Mouse (Mus musculus) heart, embryonic 14.5 days (tissue): ENCODE results near the gene Tmem39b. TPM values are rescaled to one million over a fixed set of nuclear protein-coding genes. Genes with fewer than 3 reads are reported as not detected.

Source experiments
- ATAC-seq: fragments of 200-750 bp; cut with Nextera tagmentation; 2 replicates; pipeline ENCODE4 v1.8.0; 2017; ENCODE audit warnings: low read depth, moderate TSS enrichment; ENCODE audit not compliant: insufficient number of reproducible peaks, insufficient read depth, low FRiP score
- H3K27ac ChIP-seq, 2 experiments: fragments of 200-500 bp in 1 of 2; fragments of 300-500 bp in 1 of 2; sonication (generic) in 1 of 2; replicated peaks in 1 of 2; 2 replicates each; pipeline ENCODE4 v1.5.1; 2012 to 2014; ENCODE audit warnings: low read depth in 2 of 2, low read length in 2 of 2, control low read depth in 1 of 2, mild to moderate bottlenecking in 1 of 2, mixed read lengths in 1 of 2; ENCODE audit not compliant: control insufficient read depth in 1 of 2, insufficient read depth in 1 of 2
- H3K27me3 ChIP-seq: fragments of 300-500 bp; sonication (generic); 2 replicates; pipeline ENCODE4 v1.6.1; 2014; ENCODE audit warnings: mild to moderate bottlenecking, low read length, control low read depth; ENCODE audit not compliant: control insufficient read depth, insufficient read depth
- H3K36me3 ChIP-seq: fragments of 300-500 bp; sonication (generic); 2 replicates; pipeline ENCODE4 v1.6.1; 2014; ENCODE audit warnings: mild to moderate bottlenecking, control low read depth, low read length, mixed read lengths; ENCODE audit not compliant: control insufficient read depth, insufficient read depth
- H3K4me1 ChIP-seq, 2 experiments: fragments of 200-500 bp in 1 of 2; fragments of 300-500 bp in 1 of 2; sonication (generic) in 1 of 2; 2 replicates each; pipeline ENCODE4 v1.6.1; 2012 to 2014; ENCODE audit warnings: low read length in 2 of 2, control low read depth in 1 of 2, mixed read lengths in 1 of 2; ENCODE audit not compliant: control insufficient read depth in 2 of 2, insufficient read depth in 2 of 2
- H3K4me2 ChIP-seq: fragments of 300-500 bp; sonication (generic); 2 replicates; pipeline ENCODE4 v1.6.1; 2014; ENCODE audit warnings: mild to moderate bottlenecking, low read length
- H3K4me3 ChIP-seq, 2 experiments: fragments of 200-500 bp in 1 of 2; fragments of 300-500 bp in 1 of 2; sonication (generic) in 1 of 2; 2 replicates each; pipeline ENCODE4 v1.5.1; 2012 to 2014; ENCODE audit warnings: low read length in 2 of 2, mild to moderate bottlenecking in 2 of 2, control low read depth in 1 of 2, low read depth in 1 of 2, moderate library complexity in 1 of 2; ENCODE audit not compliant: control insufficient read depth in 1 of 2, insufficient read depth in 1 of 2
- H3K9ac ChIP-seq: fragments of 300-500 bp; sonication (generic); 2 replicates; pipeline ENCODE4 v1.6.1; 2014; ENCODE audit warnings: mild to moderate bottlenecking, low read length
- H3K9me3 ChIP-seq: fragments of 300-500 bp; sonication (generic); 2 replicates; pipeline ENCODE4 v1.6.1; 2016; ENCODE audit warnings: low read length, control low read depth; ENCODE audit not compliant: control insufficient read depth
- WGBS: fragments of 180-500 bp; shearing (Covaris S2); extraction: QIAGEN DNeasy Blood & Tissue Kit; methylation state at CpG from one replicate; pipeline ENCODE4 v1.1.7; 2014; 5-methylcytosine and 5-hydroxymethylcytosine counted together
- polyA plus RNA-seq: library from polyadenylated mRNA; unstranded; fragments of >200 nt; fragmentation: Nextera tagmentation; extraction: Ambion mirVana; gene quantifications from 2 replicates; pipeline ENCODE4 v1.2.1, GENCODE M21; 2014

Gene Tmem39b
- polyA plus RNA-seq, result 7.1 and 13.4 TPM in 2 replicates

- Histone ChIP-seq H3K4me1 (peaks cover 2 to 8% of the 10 kb centered on the region in 2 experiments; a peak in 3 of 4 replicates), H3K4me3 (peak within 1 kb of the TSS; percentile 72 to 79), H3K4me2 (peak within 1 kb of the TSS; percentile 79), H3K9ac (peak within 1 kb of the TSS; percentile 84), H3K9me3 (no peaks in the 10 kb centered on the region), H3K27ac (peak within 1 kb of the TSS; percentile 83), H3K36me3 (peaks cover 29% of the 10 kb centered on the region), H3K27me3 (no peaks in the 10 kb centered on the region)
- 1% methylated on average over 57 of the region's 57 CpGs for WGBS
- peak; percentile 88 for ATAC-seq
Observed at GRCm38 (mm10) chr4:129696158-129696985, at the start of gene Tmem39b. Tmem39b (minus strand) TSS chr4:129696838.

- H3K4me2 ChIP-seq, result no peak overlapping the region
- WGBS, result 85% methylated on average over 1 of the region's 1 CpGs
Observed at GRCm38 (mm10) chr4:129746106-129746505, 49.5 kb upstream of the Tmem39b start.

DNA sequence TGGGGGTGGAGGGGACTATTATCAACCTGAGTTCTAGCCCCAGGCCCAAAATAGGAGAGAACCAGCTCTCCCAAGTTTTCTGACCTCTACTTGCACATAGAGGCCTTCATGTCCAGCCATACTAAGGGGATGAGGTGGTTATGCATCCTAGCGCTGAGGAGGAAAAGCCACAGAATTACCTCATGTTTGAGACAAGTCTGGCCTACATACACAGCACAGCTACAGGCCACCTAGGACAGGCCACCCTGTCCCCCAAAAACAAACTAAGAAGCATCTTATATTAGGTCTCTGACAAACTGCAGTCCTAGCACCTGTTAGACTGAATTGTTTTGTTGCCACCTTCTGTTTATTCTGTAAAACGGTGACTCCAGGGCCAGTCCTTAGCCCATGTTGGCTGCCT is 46.9 kb upstream of the Tmem39b start:
- peaks cover 7 to 29% of the 10 kb centered on the region in 2 experiments; a peak in 3 of 4 replicates for H3K4me1 ChIP-seq
- H3K27me3 ChIP-seq, result no peaks in the 10 kb centered on the region
- H3K27ac ChIP-seq, result peak overlapping the region; percentile 98
- no peaks in the 10 kb centered on the region for H3K36me3 ChIP-seq
- H3K9me3 ChIP-seq, result no peaks in the 10 kb centered on the region
- 62% methylated on average over 2 of the region's 2 CpGs for WGBS
- H3K4me3 ChIP-seq, result peak overlapping the region in 1 of 2 experiments; percentile 100; a peak in 2 of 4 replicates
- peak overlapping the region; percentile 82 for H3K9ac ChIP-seq
- peak overlapping the region; percentile 70 for H3K4me2 ChIP-seq
- ATAC-seq, result no peak

More at GRCm38 (mm10) chr4:129746106-129746505, 49.5 kb upstream of the Tmem39b start:
- Histone ChIP-seq H3K36me3 (no peaks in the 10 kb centered on the region), H3K9ac (no peak overlapping the region), H3K27ac (no peak overlapping the region), H3K9me3 (no peaks in the 10 kb centered on the region), H3K4me3 (no peak overlapping the region), H3K27me3 (no peaks in the 10 kb centered on the region), H3K4me1 (peaks cover 4 to 11% of the 10 kb centered on the region in 2 experiments)
- ATAC-seq, result no peak

DNA sequence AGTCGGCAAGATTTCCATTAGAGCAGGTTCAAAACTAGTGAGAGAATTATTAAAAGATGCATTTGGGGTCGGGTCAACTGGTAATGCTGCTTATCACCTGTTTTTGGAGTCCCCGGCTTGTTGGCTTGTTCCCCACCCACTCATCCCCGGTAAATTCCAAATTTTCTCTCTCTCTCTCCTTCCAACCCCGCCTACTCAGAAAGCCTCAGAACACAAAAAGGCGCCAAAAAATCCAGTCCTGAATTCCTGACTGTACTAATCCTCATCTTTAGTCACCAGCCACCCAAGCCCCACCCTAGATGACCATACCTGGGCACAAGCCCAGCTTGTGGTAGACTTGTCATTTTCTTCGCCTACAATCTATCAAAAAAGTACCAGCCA is 46.4 kb upstream of the Tmem39b start:
- Histone ChIP-seq H3K9ac (peak overlapping the region; percentile 82), H3K9me3 (no peaks in the 10 kb centered on the region), H3K4me3 (peak overlapping the region; percentile 66 to 100), H3K4me1 (peaks cover 7 to 29% of the 10 kb centered on the region in 2 experiments; a peak in 3 of 4 replicates), H3K4me2 (peak overlapping the region; percentile 70), H3K36me3 (no peaks in the 10 kb centered on the region), H3K27ac (peak overlapping the region; percentile 98), H3K27me3 (no peaks in the 10 kb centered on the region)
- WGBS, result 11% methylated on average over 7 of the region's 7 CpGs
- ATAC-seq, result no peak

GRCm38 (mm10) chr4:129742232-129743009 is 45.8 kb upstream of the Tmem39b start, which contains the start of gene Khdrbs1:
Khdrbs1 (minus strand) TSS chr4:129742303.
- no peaks in the 10 kb centered on the region for H3K9me3 ChIP-seq
- H3K27me3 ChIP-seq, result no peaks in the 10 kb centered on the region

DNA sequence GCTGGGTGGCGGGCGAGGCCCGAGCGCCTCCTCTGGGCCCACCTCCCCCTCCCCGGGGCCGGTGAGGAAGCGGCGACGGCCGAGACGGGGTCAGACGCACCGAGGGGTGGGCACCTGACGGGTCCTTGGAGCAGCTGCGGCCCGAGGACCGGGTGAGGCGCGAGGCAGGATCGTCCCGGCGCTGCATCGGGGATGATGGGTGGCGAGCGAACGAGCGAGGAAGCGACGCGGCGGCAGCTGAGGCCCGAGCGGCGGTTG is 45.3 kb upstream of the Tmem39b start:
- peak overlapping the region; percentile 100 for H3K9ac ChIP-seq
- H3K27ac ChIP-seq, result peak overlapping the region; percentile 90 to 98
- H3K36me3 ChIP-seq, result no peaks in the 10 kb centered on the region
- H3K27me3 ChIP-seq, result no peaks in the 10 kb centered on the region
- peak overlapping the region; percentile 74 to 100 for H3K4me3 ChIP-seq
- H3K9me3 ChIP-seq, result no peaks in the 10 kb centered on the region
- peak; percentile 52 for ATAC-seq
- WGBS, result under 1% methylated on average over 32 of the region's 34 CpGs
- peaks cover 7 to 35% of the 10 kb centered on the region in 2 experiments; a peak in 3 of 4 replicates for H3K4me1 ChIP-seq
- peak overlapping the region; percentile 75 for H3K4me2 ChIP-seq

More at GRCm38 (mm10) chr4:129742232-129743009, 45.8 kb upstream of the Tmem39b start, which contains the start of gene Khdrbs1:
- Histone ChIP-seq H3K9ac (peak within 1 kb of the TSS; percentile 100), H3K4me1 (peaks cover 7 to 30% of the 10 kb centered on the region in 2 experiments; a peak in 3 of 4 replicates), H3K4me3 (peak within 1 kb of the TSS; percentile 74 to 100), H3K36me3 (no peaks in the 10 kb centered on the region), H3K4me2 (peak within 1 kb of the TSS; percentile 75), H3K27ac (peak within 1 kb of the TSS; percentile 98)
- peak; percentile 93 for ATAC-seq
- WGBS, result under 1% methylated on average over 69 of the region's 76 CpGs

DNA sequence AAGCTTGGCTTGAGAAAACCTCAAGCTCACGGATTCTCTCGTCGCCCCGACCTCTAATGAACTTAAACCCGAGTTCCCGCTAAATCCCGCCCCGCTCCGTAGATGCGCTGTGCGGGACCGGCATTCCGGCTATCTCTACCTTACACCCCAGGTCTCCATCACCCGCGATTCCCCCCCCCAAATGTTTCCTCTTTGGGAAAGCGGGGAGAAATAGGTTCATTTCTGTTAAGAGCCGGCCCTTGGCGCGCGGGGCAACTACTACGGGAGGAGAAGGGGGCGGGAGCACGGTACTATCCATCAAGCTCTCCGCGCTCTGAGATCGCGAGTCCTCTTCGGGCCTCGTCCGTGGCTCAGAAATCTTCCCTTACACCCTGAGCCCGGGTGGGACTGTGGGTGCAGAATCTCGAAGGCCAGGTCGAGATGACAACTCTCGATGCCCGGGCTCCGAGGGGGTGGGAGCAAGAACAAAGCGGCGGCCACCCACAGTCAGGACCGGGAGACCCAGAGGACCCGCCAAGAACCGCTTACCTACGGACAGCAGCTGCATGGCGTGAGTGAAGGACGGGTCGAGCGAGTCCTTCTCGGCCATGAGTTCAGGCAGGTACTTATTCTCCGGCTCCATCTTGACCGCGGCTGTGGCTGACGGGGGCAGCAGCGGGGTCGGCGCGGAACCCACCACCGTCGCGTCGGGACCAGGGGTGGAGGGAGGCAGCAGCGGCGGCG is 44.8 kb upstream of the Tmem39b start:
- peak overlapping the region; percentile 100 for H3K9ac ChIP-seq
- peak; percentile 1; the same call in 1 of the 2 replicates for ATAC-seq
- no peaks in the 10 kb centered on the region for H3K9me3 ChIP-seq
- no peaks in the 10 kb centered on the region for H3K27me3 ChIP-seq
- peak overlapping the region; percentile 74 to 100 for H3K4me3 ChIP-seq
- peak overlapping the region; percentile 90 to 98 for H3K27ac ChIP-seq
- H3K36me3 ChIP-seq, result no peaks in the 10 kb centered on the region
- peaks cover 7 to 35% of the 10 kb centered on the region in 2 experiments; a peak in 3 of 4 replicates for H3K4me1 ChIP-seq
- peak overlapping the region; percentile 75 for H3K4me2 ChIP-seq
- under 1% methylated on average over 62 of the region's 62 CpGs for WGBS
